Mouse (Mus musculus): ENCODE measurements around the gene Tma7. TPM values are rescaled to one million over a fixed set of nuclear protein-coding genes. Genes with fewer than 3 reads are reported as not detected.

Tma7 gene
- polyA plus RNA-seq, 1 experiment = 161 TPM

DNA sequence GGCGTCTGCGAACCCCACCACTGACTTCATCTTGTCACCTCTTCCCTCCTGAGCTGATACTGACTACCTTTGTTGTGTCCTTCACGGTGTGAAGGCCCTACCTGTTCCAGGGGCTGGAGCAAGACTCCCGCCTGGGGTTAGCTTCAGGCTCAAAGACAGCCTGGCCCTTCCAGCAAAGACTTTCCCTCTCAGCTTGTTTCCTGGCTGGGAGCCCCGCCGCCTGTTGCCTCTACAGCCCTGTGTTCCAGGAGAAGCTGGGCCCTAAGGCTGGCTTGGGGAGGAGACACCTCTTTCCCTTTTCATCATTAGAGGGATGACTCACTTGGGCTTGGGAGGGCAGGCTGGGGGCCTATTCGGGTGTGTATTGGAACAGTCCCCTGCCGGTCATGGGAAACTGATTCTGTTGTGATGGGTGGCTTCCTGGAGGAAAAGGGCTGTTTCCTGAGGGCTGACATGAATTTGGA, 43.5 kb downstream of the Tma7 start:
- no peak for DNase-seq (ENCODE audit: low read depth)
- TF ChIP-seq CTCF (IDR thresholded peaks at IDR 0.05; ENCODE audit: borderline replicate concordance, extremely low read depth, insufficient read depth, insufficient read length) = no peak
- TF ChIP-seq POLR2A (IDR thresholded peaks at IDR 0.05; ENCODE audit: borderline replicate concordance, extremely low read depth, insufficient read depth, insufficient read length, poor library complexity, severe bottlenecking) = no peak

GRCm38 (mm10) chr9:109038086-109038895, 44.1 kb downstream of the Tma7 start, which contains the start of gene Shisa5:
TSS of gene Shisa5 (plus strand) at chr9:109038565.
- TF ChIP-seq CTCF (IDR thresholded peaks at IDR 0.05; ENCODE audit: borderline replicate concordance, extremely low read depth, insufficient read depth, insufficient read length) (no peak), POLR2A (IDR thresholded peaks at IDR 0.05; ENCODE audit: borderline replicate concordance, extremely low read depth, insufficient read depth, insufficient read length, poor library complexity, severe bottlenecking) (0 out of 2 replicates have a peak, but pooled peaks have one; percentile 28)
- peak; percentile 68 for DNase-seq (ENCODE audit: low read depth)

- TF ChIP-seq CTCF (IDR thresholded peaks at IDR 0.05; ENCODE audit: borderline replicate concordance, extremely low read depth, insufficient read depth, insufficient read length) = no peak
- TF ChIP-seq POLR2A (IDR thresholded peaks at IDR 0.05; ENCODE audit: borderline replicate concordance, extremely low read depth, insufficient read depth, insufficient read length, poor library complexity, severe bottlenecking) = no peak
- DNase-seq (ENCODE audit: low read depth) = no peak
Observed at GRCm38 (mm10) chr9:109032435-109032834, 50.0 kb downstream of the Tma7 start.

- TF ChIP-seq POLR2A (IDR thresholded peaks at IDR 0.05; ENCODE audit: borderline replicate concordance, extremely low read depth, insufficient read depth, insufficient read length, poor library complexity, severe bottlenecking) (no peak), CTCF (IDR thresholded peaks at IDR 0.05; ENCODE audit: borderline replicate concordance, extremely low read depth, insufficient read depth, insufficient read length) (no peak)
- DNase-seq (ENCODE audit: low read depth) = no peak
Observed at GRCm38 (mm10) chr9:109031686-109032085, 50.7 kb downstream of the Tma7 start.

DNA sequence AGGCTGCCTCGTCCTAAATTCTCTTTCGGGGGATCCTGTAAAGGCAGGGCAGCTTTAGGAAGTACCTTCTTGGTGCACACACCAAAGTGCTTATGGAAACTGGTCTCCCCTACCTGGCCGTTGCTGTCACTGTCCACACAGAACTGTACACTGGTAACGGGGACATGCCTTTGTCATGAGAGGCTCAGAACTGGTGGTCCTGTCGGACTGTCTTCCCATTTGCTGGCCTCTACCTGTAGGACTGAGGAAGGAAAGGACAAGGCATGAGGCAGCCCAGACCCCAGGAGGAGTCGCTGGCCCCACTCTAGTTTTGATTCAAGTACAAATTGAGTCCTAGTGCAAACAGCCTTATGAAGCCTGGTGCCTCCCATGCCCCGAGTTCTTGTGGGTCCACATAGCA, 51.4 kb downstream of the Tma7 start:
- DNase-seq (ENCODE audit: low read depth) = no peak
- TF ChIP-seq CTCF (IDR thresholded peaks at IDR 0.05; ENCODE audit: borderline replicate concordance, extremely low read depth, insufficient read depth, insufficient read length) (no peak), POLR2A (IDR thresholded peaks at IDR 0.05; ENCODE audit: borderline replicate concordance, extremely low read depth, insufficient read depth, insufficient read length, poor library complexity, severe bottlenecking) (no peak)

GRCm38 (mm10) chr9:109030312-109030711, 52.1 kb downstream of the Tma7 start:
- DNase-seq (ENCODE audit: low read depth) = no peak
- no peak for TF ChIP-seq POLR2A (IDR thresholded peaks at IDR 0.05; ENCODE audit: borderline replicate concordance, extremely low read depth, insufficient read depth, insufficient read length, poor library complexity, severe bottlenecking)
- no peak for TF ChIP-seq CTCF (IDR thresholded peaks at IDR 0.05; ENCODE audit: borderline replicate concordance, extremely low read depth, insufficient read depth, insufficient read length)

DNA sequence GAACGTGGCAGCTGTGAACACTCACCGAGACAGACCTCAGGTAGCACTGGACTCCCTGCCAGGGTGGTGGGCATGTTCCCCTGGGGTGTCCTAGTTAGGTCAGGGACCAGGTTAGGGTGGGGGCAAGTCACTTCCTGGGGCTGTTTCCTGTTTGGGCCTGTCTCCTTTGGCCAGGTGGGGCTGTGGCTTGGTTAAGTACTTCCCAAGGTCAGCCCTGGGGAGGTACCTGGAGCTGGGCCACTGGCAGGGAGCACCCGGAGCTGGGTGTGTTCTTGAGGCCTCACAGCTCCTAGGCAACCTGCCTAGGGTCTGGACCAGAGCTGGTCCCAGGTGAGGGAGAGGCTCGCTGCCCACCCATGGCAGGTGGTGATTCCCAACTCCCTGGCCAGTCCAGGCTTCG, 53.5 kb downstream of the Tma7 start:
- DNase-seq (ENCODE audit: low read depth) = no peak
- TF ChIP-seq CTCF (IDR thresholded peaks at IDR 0.05; ENCODE audit: borderline replicate concordance, extremely low read depth, insufficient read depth, insufficient read length) = no peak
- no peak for TF ChIP-seq POLR2A (IDR thresholded peaks at IDR 0.05; ENCODE audit: borderline replicate concordance, extremely low read depth, insufficient read depth, insufficient read length, poor library complexity, severe bottlenecking)

GRCm38 (mm10) chr9:109028421-109028820, 54.0 kb downstream of the Tma7 start:
- TF ChIP-seq CTCF (IDR thresholded peaks at IDR 0.05; ENCODE audit: borderline replicate concordance, extremely low read depth, insufficient read depth, insufficient read length) (no peak), POLR2A (IDR thresholded peaks at IDR 0.05; ENCODE audit: borderline replicate concordance, extremely low read depth, insufficient read depth, insufficient read length, poor library complexity, severe bottlenecking) (no peak)
- no peak for DNase-seq (ENCODE audit: low read depth)

GRCm38 (mm10) chr9:109027521-109027920, 54.9 kb downstream of the Tma7 start:
- DNase-seq (ENCODE audit: low read depth) = no peak
- TF ChIP-seq POLR2A (IDR thresholded peaks at IDR 0.05; ENCODE audit: borderline replicate concordance, extremely low read depth, insufficient read depth, insufficient read length, poor library complexity, severe bottlenecking) (no peak), CTCF (IDR thresholded peaks at IDR 0.05; ENCODE audit: borderline replicate concordance, extremely low read depth, insufficient read depth, insufficient read length) (no peak)

Other genes starting within 250 kb of the Tma7 start
- 22.4 and 23.1 TPM in 2 replicates for gene Slc26a6, start 229.3 kb downstream of the Tma7 start, polyA plus RNA-seq (2012; rRNA removed)
- gene Tmem89, start 168.0 kb downstream of the Tma7 start, polyA plus RNA-seq (2012; rRNA removed) = 0.76 and 0.88 TPM in 2 replicates
- gene Uqcrc1, start 146.0 kb downstream of the Tma7 start, polyA plus RNA-seq (2012; rRNA removed) = 363 and 420 TPM in 2 replicates
- gene Col7a1, start 129.0 kb downstream of the Tma7 start, polyA plus RNA-seq (2012; rRNA removed) = 7.5 and 8.3 TPM in 2 replicates
- gene Ucn2, start 96.6 kb downstream of the Tma7 start, polyA plus RNA-seq (2012; rRNA removed) = 0.75 and 0.96 TPM in 2 replicates
- gene Pfkfb4, start 90.8 kb downstream of the Tma7 start, polyA plus RNA-seq (2012; rRNA removed) = 32.0 and 35.3 TPM in 2 replicates
- gene Shisa5, start 44.0 kb downstream of the Tma7 start, polyA plus RNA-seq (2012; rRNA removed) = 78.6 and 83.1 TPM in 2 replicates
- gene Trex1, start 22.9 kb downstream of the Tma7 start, polyA plus RNA-seq (2012; rRNA removed) = 48.3 and 61.0 TPM in 2 replicates
- gene Atrip, start 8.5 kb downstream of the Tma7 start, polyA plus RNA-seq (2012; rRNA removed) = 41.6 and 43.6 TPM in 2 replicates
- 9.7 and 12.5 TPM in 2 replicates for gene Ccdc51, start 94 bp downstream of the Tma7 start, polyA plus RNA-seq (2012; rRNA removed)
- 67.5 and 82.1 TPM in 2 replicates for gene Plxnb1, start 12.8 kb upstream of the Tma7 start, polyA plus RNA-seq (2012; rRNA removed)
- gene Fbxw21, start 79.5 kb upstream of the Tma7 start, polyA plus RNA-seq (2012; rRNA removed) = not detected in 2 replicates
- not detected in 2 replicates for gene Fbxw13, start 113.4 kb upstream of the Tma7 start, polyA plus RNA-seq (2012; rRNA removed)
- not detected in 2 replicates for gene Fbxw20, start 152.2 kb upstream of the Tma7 start, polyA plus RNA-seq (2012; rRNA removed)
- not detected in 2 replicates for gene Fbxw14, start 205.1 kb upstream of the Tma7 start, polyA plus RNA-seq (2012; rRNA removed)